Mouse (Mus musculus): ENCODE data around the gene Agmat.

DNA sequence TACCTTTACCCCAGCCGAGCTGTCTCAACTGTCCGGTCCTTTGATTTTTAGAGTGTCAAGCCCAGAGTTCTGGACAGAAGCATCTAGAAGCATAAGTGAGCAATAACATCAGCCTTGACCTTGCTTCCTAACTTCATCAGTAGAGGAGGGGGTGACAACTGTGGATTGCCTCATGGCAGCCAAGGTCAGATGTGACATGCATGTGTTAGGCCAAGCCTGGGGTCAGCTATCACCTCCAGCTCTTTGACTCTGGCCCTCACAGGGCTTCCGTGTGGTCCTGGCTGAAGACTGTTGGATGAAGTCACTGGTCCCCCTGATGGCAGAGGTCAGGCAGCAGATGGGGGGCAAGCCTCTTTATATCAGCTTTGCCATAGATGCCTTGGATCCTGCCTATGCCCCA lies 10.7 kb downstream of the Agmat start:
- TF ChIP-seq CTCF (IDR thresholded peaks at IDR 0.05; ENCODE audit: borderline replicate concordance, extremely low read depth, insufficient read depth, insufficient read length) (no peak), POLR2A (IDR thresholded peaks at IDR 0.05; ENCODE audit: borderline replicate concordance, extremely low read depth, insufficient read depth, insufficient read length, poor library complexity, severe bottlenecking) (no peak)
